Mouse (Mus musculus): ENCODE data around the gene Gm49394. TPM values are rescaled to one million over a fixed set of nuclear protein-coding genes. Genes with fewer than 3 reads are reported as not detected.

Gm49394 gene
- polyA plus RNA-seq, 1 experiment = 0.01 TPM

GRCm38 (mm10) chr7:142659181-142659681, 10.5 kb downstream of the Gm49394 start:
- TF ChIP-seq CTCF (IDR thresholded peaks at IDR 0.05; ENCODE audit: control insufficient read depth, insufficient read depth, insufficient read length) (no peak), MAX (IDR thresholded peaks at IDR 0.05) (no peak), CEBPB (IDR thresholded peaks at IDR 0.05; ENCODE audit: low read depth) (no peak), USF1 (IDR thresholded peaks at IDR 0.05; ENCODE audit: low read depth) (no peak), MYOD1 (IDR thresholded peaks at IDR 0.05; ENCODE audit: control insufficient read depth, insufficient read length, low read depth) (no peak), FOSL1 (IDR thresholded peaks at IDR 0.05; ENCODE audit: insufficient read depth, low read length, poor library complexity, severe bottlenecking) (no peak), MYOG (IDR thresholded peaks at IDR 0.05; ENCODE audit: control insufficient read depth, extremely low read depth, insufficient read length) (no peak)
- no peaks in the 10 kb centered on the region for H3K79me3 ChIP-seq (ENCODE audit: low read depth)
- H3K27me3 ChIP-seq (ENCODE audit: control insufficient read depth, insufficient read depth, insufficient read length) = peaks cover 20% of the 10 kb centered on the region
- no peaks in the 10 kb centered on the region for H3K79me2 ChIP-seq (ENCODE audit: control insufficient read depth, insufficient read depth)
- H3K4me3 ChIP-seq (ENCODE audit: insufficient read depth, poor library complexity, severe bottlenecking) = no peak overlapping the region
- H3ac ChIP-seq (ENCODE audit: control insufficient read depth, insufficient read length, low read depth) = no peak overlapping the region
- H3K36me3 ChIP-seq (ENCODE audit: control insufficient read depth, insufficient read depth) = no peaks in the 10 kb centered on the region

GRCm38 (mm10) chr7:142658681-142659180, 11.0 kb downstream of the Gm49394 start:
- no peaks in the 10 kb centered on the region for H3K79me2 ChIP-seq (ENCODE audit: control insufficient read depth, insufficient read depth)
- H3K79me3 ChIP-seq (ENCODE audit: low read depth) = no peaks in the 10 kb centered on the region
- H3K27me3 ChIP-seq (ENCODE audit: control insufficient read depth, insufficient read depth, insufficient read length) = peaks cover 15% of the 10 kb centered on the region
- H3ac ChIP-seq (ENCODE audit: control insufficient read depth, insufficient read length, low read depth) = no peak overlapping the region
- TF ChIP-seq MYOG (IDR thresholded peaks at IDR 0.05; ENCODE audit: control insufficient read depth, extremely low read depth, insufficient read length) (no peak), CEBPB (IDR thresholded peaks at IDR 0.05; ENCODE audit: low read depth) (no peak), MAX (IDR thresholded peaks at IDR 0.05) (no peak), CTCF (IDR thresholded peaks at IDR 0.05; ENCODE audit: control insufficient read depth, insufficient read depth, insufficient read length) (no peak), FOSL1 (IDR thresholded peaks at IDR 0.05; ENCODE audit: insufficient read depth, low read length, poor library complexity, severe bottlenecking) (no peak), USF1 (IDR thresholded peaks at IDR 0.05; ENCODE audit: low read depth) (no peak), MYOD1 (IDR thresholded peaks at IDR 0.05; ENCODE audit: control insufficient read depth, insufficient read length, low read depth) (no peak)
- H3K4me3 ChIP-seq (ENCODE audit: insufficient read depth, poor library complexity, severe bottlenecking) = no peak overlapping the region
- no peaks in the 10 kb centered on the region for H3K36me3 ChIP-seq (ENCODE audit: control insufficient read depth, insufficient read depth)

- Histone ChIP-seq H3K4me3 (ENCODE audit: insufficient read depth, poor library complexity, severe bottlenecking) (no peak overlapping the region), H3ac (ENCODE audit: control insufficient read depth, insufficient read length, low read depth) (no peak overlapping the region), H3K79me2 (ENCODE audit: control insufficient read depth, insufficient read depth) (no peaks in the 10 kb centered on the region), H3K79me3 (ENCODE audit: low read depth) (no peaks in the 10 kb centered on the region), H3K36me3 (ENCODE audit: control insufficient read depth, insufficient read depth) (no peaks in the 10 kb centered on the region), H3K27me3 (ENCODE audit: control insufficient read depth, insufficient read depth, insufficient read length) (peaks cover 13% of the 10 kb centered on the region)
- TF ChIP-seq FOSL1 (IDR thresholded peaks at IDR 0.05; ENCODE audit: insufficient read depth, low read length, poor library complexity, severe bottlenecking) (no peak), MYOG (IDR thresholded peaks at IDR 0.05; ENCODE audit: control insufficient read depth, extremely low read depth, insufficient read length) (no peak), CEBPB (IDR thresholded peaks at IDR 0.05; ENCODE audit: low read depth) (no peak), MYOD1 (IDR thresholded peaks at IDR 0.05; ENCODE audit: control insufficient read depth, insufficient read length, low read depth) (no peak), USF1 (IDR thresholded peaks at IDR 0.05; ENCODE audit: low read depth) (no peak), CTCF (IDR thresholded peaks at IDR 0.05; ENCODE audit: control insufficient read depth, insufficient read depth, insufficient read length) (no peak), MAX (IDR thresholded peaks at IDR 0.05) (no peak)
Measured at GRCm38 (mm10) chr7:142657821-142658614, 11.7 kb downstream of the Gm49394 start.

GRCm38 (mm10) chr7:142657341-142657791, 12.4 kb downstream of the Gm49394 start:
- Histone ChIP-seq H3K27me3 (ENCODE audit: control insufficient read depth, insufficient read depth, insufficient read length) (peaks cover 13% of the 10 kb centered on the region), H3ac (ENCODE audit: control insufficient read depth, insufficient read length, low read depth) (no peak overlapping the region), H3K36me3 (ENCODE audit: control insufficient read depth, insufficient read depth) (no peaks in the 10 kb centered on the region), H3K79me2 (ENCODE audit: control insufficient read depth, insufficient read depth) (no peaks in the 10 kb centered on the region), H3K79me3 (ENCODE audit: low read depth) (no peaks in the 10 kb centered on the region), H3K4me3 (ENCODE audit: insufficient read depth, poor library complexity, severe bottlenecking) (no peak overlapping the region)
- TF ChIP-seq CTCF (IDR thresholded peaks at IDR 0.05; ENCODE audit: control insufficient read depth, insufficient read depth, insufficient read length) (no peak), MYOD1 (IDR thresholded peaks at IDR 0.05; ENCODE audit: control insufficient read depth, insufficient read length, low read depth) (no peak), CEBPB (IDR thresholded peaks at IDR 0.05; ENCODE audit: low read depth) (no peak), FOSL1 (IDR thresholded peaks at IDR 0.05; ENCODE audit: insufficient read depth, low read length, poor library complexity, severe bottlenecking) (no peak), MYOG (IDR thresholded peaks at IDR 0.05; ENCODE audit: control insufficient read depth, extremely low read depth, insufficient read length) (no peak), USF1 (IDR thresholded peaks at IDR 0.05; ENCODE audit: low read depth) (no peak), MAX (IDR thresholded peaks at IDR 0.05) (no peak)

GRCm38 (mm10) chr7:142656055-142656454, 13.7 kb downstream of the Gm49394 start:
- no peak for TF ChIP-seq USF1 (IDR thresholded peaks at IDR 0.05; ENCODE audit: low read depth)
- no peak for TF ChIP-seq CTCF (IDR thresholded peaks at IDR 0.05; ENCODE audit: control insufficient read depth, insufficient read depth, insufficient read length)
- no peak for TF ChIP-seq MYOD1 (IDR thresholded peaks at IDR 0.05; ENCODE audit: control insufficient read depth, insufficient read length, low read depth)
- TF ChIP-seq FOSL1 (IDR thresholded peaks at IDR 0.05; ENCODE audit: insufficient read depth, low read length, poor library complexity, severe bottlenecking) = no peak
- no peak for TF ChIP-seq MAX (IDR thresholded peaks at IDR 0.05)
- TF ChIP-seq MYOG (IDR thresholded peaks at IDR 0.05; ENCODE audit: control insufficient read depth, extremely low read depth, insufficient read length) = no peak
- TF ChIP-seq CEBPB (IDR thresholded peaks at IDR 0.05; ENCODE audit: low read depth) = no peak
- Histone ChIP-seq H3K27me3 (ENCODE audit: control insufficient read depth, insufficient read depth, insufficient read length) (peaks cover 12% of the 10 kb centered on the region), H3K79me2 (ENCODE audit: control insufficient read depth, insufficient read depth) (no peaks in the 10 kb centered on the region), H3K36me3 (ENCODE audit: control insufficient read depth, insufficient read depth) (no peaks in the 10 kb centered on the region), H3ac (ENCODE audit: control insufficient read depth, insufficient read length, low read depth) (no peak overlapping the region), H3K79me3 (ENCODE audit: low read depth) (no peaks in the 10 kb centered on the region), H3K4me3 (ENCODE audit: insufficient read depth, poor library complexity, severe bottlenecking) (no peak overlapping the region)

Data from C2C12 (cell line).